Mouse (Mus musculus): ENCODE data around the gene Gm20826. TPM values are rescaled to one million over a fixed set of nuclear protein-coding genes. Genes with fewer than 3 reads are reported as not detected.
"Not testable (repeated sequence)": the region's sequence is repeated elsewhere in the genome, so short reads cannot be mapped to it uniquely, and the experiment has no call there.

The Gm20826 gene
- polyA plus RNA-seq (2015; fragmentation: Nextera tagmentation; extraction: Ambion mirVana), result not detected in 2 replicates

DNA sequence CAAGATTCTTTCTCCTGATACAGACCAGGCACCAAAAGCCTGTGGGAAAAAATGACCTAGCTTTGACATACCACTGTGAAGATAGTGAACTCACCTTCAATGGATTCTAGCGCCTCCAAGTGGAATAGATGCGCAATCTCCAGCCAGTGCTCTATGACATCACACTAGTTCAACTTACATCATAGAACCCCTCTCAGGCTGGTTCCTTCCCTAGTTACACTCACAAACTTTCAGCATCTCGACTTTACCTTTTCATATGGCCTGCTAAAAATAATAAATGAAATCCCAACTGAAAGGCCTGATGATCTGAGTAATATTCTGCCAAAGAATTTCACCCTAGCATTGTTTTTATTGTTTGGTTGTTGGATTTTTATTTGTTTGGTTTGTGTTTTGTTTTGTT, at the start of gene Gm20826:
Gene Gm20826, minus strand, starts transcription at position 101 of the 400 bp plus-strand sequence.
- not testable (repeated sequence) for H3K9ac ChIP-seq (ENCODE audit: low read depth, low read length); H3K36me3 ChIP-seq (ENCODE audit: control insufficient read depth, insufficient read depth); H3K9me3 ChIP-seq (replicated peaks; ENCODE audit: control insufficient read depth, low read length); H3K4me3 ChIP-seq (ENCODE audit: low read depth, low read length); H3K4me1 ChIP-seq (ENCODE audit: control insufficient read depth, low read depth, low read length); H3K27ac ChIP-seq (ENCODE audit: low read length); H3K27me3 ChIP-seq (ENCODE audit: control insufficient read depth, insufficient read depth, low read depth, low read length); H3K4me2 ChIP-seq (ENCODE audit: low read depth, low read length); ATAC-seq (ENCODE audit: low read depth)
- no CpG with 5 or more reads among the region's 3 CpGs for WGBS (ENCODE audit: insufficient replicate concordance)

Other genes with a start within 250 kb of the Gm20826 start
- not detected in 2 replicates for gene Gm21788, start 233.5 kb downstream of the Gm20826 start, polyA plus RNA-seq (2015; fragmentation: Nextera tagmentation; extraction: Ambion mirVana)
- gene Gm28576, start 84.5 kb upstream of the Gm20826 start, polyA plus RNA-seq (2015; fragmentation: Nextera tagmentation; extraction: Ambion mirVana), result not detected in 2 replicates